Mouse (Mus musculus) erythroblast, embryonic 14.5 days (primary cell): ENCODE data around the gene Sox13. TPM values are rescaled to one million over a fixed set of nuclear protein-coding genes. Genes with fewer than 3 reads are reported as not detected.

Experiments used
- H3K27me3 ChIP-seq: 2 replicates; pipeline ENCODE4 v1.6.1; 2012; ENCODE audit warnings: inconsistent platforms; ENCODE audit not compliant: control insufficient read depth
- H3K36me3 ChIP-seq: 2 replicates; pipeline ENCODE4 v1.6.1; 2012; ENCODE audit warnings: mild to moderate bottlenecking, inconsistent platforms; ENCODE audit not compliant: control insufficient read depth
- H3K4me1 ChIP-seq: 2 replicates; pipeline ENCODE4 v1.6.1; 2012; ENCODE audit warnings: inconsistent platforms; ENCODE audit not compliant: control insufficient read depth
- H3K4me3 ChIP-seq: replicated peaks from 2 replicates; pipeline ENCODE3; 2012; ENCODE audit warnings: moderate library complexity, mild to moderate bottlenecking, inconsistent platforms
- H3K9me3 ChIP-seq: 2 replicates; pipeline ENCODE4 v1.6.1; 2012; ENCODE audit warnings: low read length, inconsistent platforms, mixed read lengths; ENCODE audit not compliant: control insufficient read depth
- GATA1 ChIP-seq: IDR thresholded peaks from 2 replicates; pipeline ENCODE4 v1.6.1; 2012; ENCODE audit warnings: low read length, inconsistent platforms, mixed read lengths
- TAL1 ChIP-seq: IDR thresholded peaks from 3 replicates; pipeline ENCODE4 v1.6.1; 2012; ENCODE audit warnings: low read length, inconsistent platforms, mixed read lengths
- polyA plus RNA-seq: library from polyadenylated mRNA; stranded (reverse); fragments of >175 nt; gene quantifications from 2 replicates; pipeline ENCODE4 v1.2.3, GENCODE M21; 2012

Gene Sox13
- polyA plus RNA-seq, 1 experiment = 0.05 TPM

- H3K9me3 ChIP-seq = no peaks in the 10 kb centered on the region
- no peaks in the 10 kb centered on the region for H3K4me1 ChIP-seq
- no peak overlapping the region for H3K4me3 ChIP-seq
- TF ChIP-seq GATA1 = no peak
- TF ChIP-seq TAL1 = no peak
- H3K36me3 ChIP-seq = no peaks in the 10 kb centered on the region
- no peaks in the 10 kb centered on the region for H3K27me3 ChIP-seq
These were observed 14.4 kb downstream of the Sox13 start for GRCm38 (mm10) chr1:133409786-133410185.

GRCm38 (mm10) chr1:133408880-133409516 is 15.2 kb downstream of the Sox13 start:
- H3K9me3 ChIP-seq = no peaks in the 10 kb centered on the region
- no peaks in the 10 kb centered on the region for H3K4me1 ChIP-seq
- no peaks in the 10 kb centered on the region for H3K27me3 ChIP-seq
- no peak overlapping the region for H3K4me3 ChIP-seq
- no peaks in the 10 kb centered on the region for H3K36me3 ChIP-seq
- TF ChIP-seq TAL1 (no peak), GATA1 (no peak)

GRCm38 (mm10) chr1:133408321-133408720 is 15.9 kb downstream of the Sox13 start:
- H3K4me1 ChIP-seq = no peaks in the 10 kb centered on the region
- TF ChIP-seq TAL1 (no peak), GATA1 (no peak)
- H3K36me3 ChIP-seq = no peaks in the 10 kb centered on the region
- no peak overlapping the region for H3K4me3 ChIP-seq
- H3K27me3 ChIP-seq = no peaks in the 10 kb centered on the region
- H3K9me3 ChIP-seq = no peaks in the 10 kb centered on the region

GRCm38 (mm10) chr1:133407436-133407835 is 16.7 kb downstream of the Sox13 start:
- no peak for TF ChIP-seq GATA1
- no peak for TF ChIP-seq TAL1
- Histone ChIP-seq H3K4me1 (no peaks in the 10 kb centered on the region), H3K36me3 (no peaks in the 10 kb centered on the region), H3K9me3 (no peaks in the 10 kb centered on the region), H3K27me3 (no peaks in the 10 kb centered on the region), H3K4me3 (no peak overlapping the region)

- no peaks in the 10 kb centered on the region for H3K27me3 ChIP-seq
- no peaks in the 10 kb centered on the region for H3K9me3 ChIP-seq
- TF ChIP-seq TAL1 (no peak), GATA1 (no peak)
- no peaks in the 10 kb centered on the region for H3K4me1 ChIP-seq
- no peak overlapping the region for H3K4me3 ChIP-seq
- no peaks in the 10 kb centered on the region for H3K36me3 ChIP-seq
These were observed 17.6 kb downstream of the Sox13 start for GRCm38 (mm10) chr1:133406614-133407013.

- Histone ChIP-seq H3K4me1 (no peaks in the 10 kb centered on the region), H3K4me3 (no peak overlapping the region), H3K9me3 (no peaks in the 10 kb centered on the region), H3K27me3 (no peaks in the 10 kb centered on the region), H3K36me3 (no peaks in the 10 kb centered on the region)
- TF ChIP-seq GATA1 (no peak), TAL1 (no peak)
These were observed 20.2 kb downstream of the Sox13 start for GRCm38 (mm10) chr1:133404005-133404404.

DNA sequence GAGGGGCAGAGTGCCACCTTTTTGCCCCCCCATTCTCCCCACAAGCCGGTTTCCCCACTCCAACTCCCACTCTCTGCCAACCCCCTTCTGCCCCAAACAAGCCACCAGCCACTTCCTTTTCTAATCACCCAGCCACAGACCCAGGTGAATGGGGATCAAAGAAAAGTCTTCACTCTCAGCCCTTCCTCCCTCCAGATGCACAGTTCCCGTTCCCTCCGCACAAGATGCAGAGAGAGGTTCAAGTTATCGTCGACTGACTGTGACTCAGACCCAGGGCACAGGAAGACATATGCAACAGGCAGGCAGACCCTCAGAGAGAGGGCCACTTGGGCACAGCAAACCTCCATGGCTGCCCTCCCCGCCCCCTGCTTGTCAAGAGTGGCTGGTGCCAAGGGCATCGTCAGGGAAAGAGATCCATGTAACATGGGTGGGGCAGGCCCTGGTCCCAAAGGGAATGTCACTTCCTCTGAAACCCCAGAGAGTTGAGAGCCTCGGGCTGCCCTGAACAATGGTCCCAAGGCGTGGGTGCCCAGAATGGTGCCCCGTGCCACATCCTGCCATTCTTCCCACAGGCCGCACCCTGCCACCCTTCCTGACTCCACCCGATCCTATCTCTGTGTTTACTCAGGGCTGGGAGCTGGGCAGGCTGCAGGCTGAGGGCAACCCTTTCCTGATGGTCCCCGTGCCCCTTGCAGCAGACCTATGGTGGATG is 24.0 kb downstream of the Sox13 start:
- H3K4me3 ChIP-seq = no peak overlapping the region
- H3K4me1 ChIP-seq = no peaks in the 10 kb centered on the region
- no peaks in the 10 kb centered on the region for H3K36me3 ChIP-seq
- no peaks in the 10 kb centered on the region for H3K9me3 ChIP-seq
- TF ChIP-seq GATA1 (no peak), TAL1 (no peak)
- H3K27me3 ChIP-seq = no peaks in the 10 kb centered on the region

DNA sequence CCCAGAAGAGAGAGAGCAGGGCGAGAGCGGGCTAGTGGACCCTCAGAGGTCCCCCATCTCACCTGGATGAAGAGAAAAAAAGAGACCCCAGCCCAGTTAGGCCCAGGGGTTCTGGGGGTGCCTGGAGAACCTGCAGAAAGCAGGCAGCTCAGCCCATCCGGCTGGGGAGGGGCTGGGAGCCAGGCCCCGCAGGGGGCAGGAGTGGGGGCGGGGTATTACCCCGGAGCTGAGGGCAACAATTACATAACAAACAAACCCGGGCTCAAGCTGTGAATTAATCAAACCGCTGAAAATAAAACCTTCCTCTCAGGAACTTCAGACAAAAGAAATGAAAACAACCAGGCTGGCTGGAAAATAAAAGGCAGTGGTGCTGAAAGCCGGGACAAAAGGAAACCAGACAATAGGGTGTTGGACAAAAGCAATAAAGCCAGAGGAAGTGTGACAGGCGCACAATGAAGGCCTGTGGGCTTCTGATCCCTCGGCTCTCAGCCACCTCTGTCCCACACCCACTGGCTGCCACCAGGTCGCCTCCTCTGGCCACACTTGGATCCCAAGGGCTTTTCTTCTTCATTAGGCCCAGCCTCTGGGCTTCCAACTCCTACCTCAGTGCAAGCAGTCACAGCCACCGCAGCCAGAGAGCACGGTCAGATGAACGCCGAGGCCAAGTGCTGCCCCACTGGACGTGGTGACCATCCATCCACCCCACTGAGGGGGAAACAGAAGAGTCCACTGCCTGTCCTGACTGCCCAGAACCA is 26.5 kb downstream of the Sox13 start:
- Histone ChIP-seq H3K4me1 (no peaks in the 10 kb centered on the region), H3K27me3 (no peaks in the 10 kb centered on the region), H3K36me3 (no peaks in the 10 kb centered on the region), H3K4me3 (no peak overlapping the region), H3K9me3 (no peaks in the 10 kb centered on the region)
- TF ChIP-seq TAL1 (no peak), GATA1 (no peak)

GRCm38 (mm10) chr1:133397094-133397482 is 27.1 kb downstream of the Sox13 start:
- Histone ChIP-seq H3K36me3 (no peaks in the 10 kb centered on the region), H3K4me1 (no peaks in the 10 kb centered on the region), H3K9me3 (no peaks in the 10 kb centered on the region), H3K4me3 (no peak overlapping the region), H3K27me3 (no peaks in the 10 kb centered on the region)
- TF ChIP-seq TAL1 (no peak), GATA1 (no peak)
